In genomic region chr19:6243226-6243625, GRCm38 (mm10) we compare ENCODE assay signal across 14 mouse cellular contexts. TPM values are rescaled to one million over a fixed set of nuclear protein-coding genes. Genes with fewer than 3 reads are reported as not detected.
DNase-seq lines count a peak whose midpoint lies in the region; ATAC-seq and TF ChIP-seq lines count a peak whose summit lies in the region.
"Had no signal": no experiment of that assay in that cellular context is flagged by ENCODE, and none has a peak within 500 bp of the region (broad histone marks: within the 10 kb centered on the region; RNA-seq: fewer than 3 reads in every experiment).

No protein-coding gene starts in this region.

- no peak for TF ChIP-seq CTCF in liver, embryonic 14.5 days (IDR thresholded peaks at IDR 0.05; ENCODE audit: low read depth)

- no peak for DNase-seq in liver, embryonic 11.5 days (ENCODE audit: low spot score)
- DNase-seq in liver, result no peak
- DNase-seq in embryonic facial prominence, embryonic 10.5 days (ENCODE audit: low spot score), result no peak
- no peak for DNase-seq in forebrain, embryonic 14.5 days (ENCODE audit: low spot score)
- no peak for DNase-seq in liver, embryonic 14.5 days (ENCODE audit: low read depth in 3 of 3, low spot score in 3 of 3)
- no peak for DNase-seq in adrenal gland, adult (ENCODE audit: inconsistent age in 2 of 2, low spot score in 1 of 2)
- DNase-seq in kidney, adult 11 months, result no peak
- no peak for DNase-seq in frontal cortex, postnatal 14 days (ENCODE audit: low spot score in 2 of 2)
- DNase-seq: adrenal gland, adult 2 months had no signal

- H3K36me3 ChIP-seq in liver, embryonic 11.5 days (ENCODE audit: control insufficient read depth, insufficient read depth, low read length), result peaks cover 28% of the 10 kb centered on the region
- peaks cover 43% of the 10 kb centered on the region for H3K36me3 ChIP-seq in embryonic facial prominence, embryonic 10.5 days (replicated peaks)
- H3K36me3 ChIP-seq in forebrain, embryonic 14.5 days (ENCODE audit: control insufficient read depth, insufficient read depth, low read length), result peaks cover 23% of the 10 kb centered on the region
- peaks cover 14% of the 10 kb centered on the region for H3K36me3 ChIP-seq in liver, embryonic 14.5 days (replicated peaks; ENCODE audit: control insufficient read depth, insufficient read depth, low read depth)

- H3K9ac ChIP-seq in liver, embryonic 11.5 days (ENCODE audit: low read depth, low read length), result no peak overlapping the region
- 0 out of 2 replicates have a peak overlapping the region, but pooled peaks have one; percentile 21 for H3K9ac ChIP-seq in forebrain, embryonic 14.5 days (ENCODE audit: low read length)
- H3K9ac ChIP-seq in liver, embryonic 14.5 days (replicated peaks), result no peak overlapping the region

- no peak overlapping the region; the same call in 1 of the 2 replicates for H3K27ac ChIP-seq in liver, embryonic 11.5 days (ENCODE audit: low read depth, low read length)
- no peak overlapping the region for H3K27ac ChIP-seq in embryonic facial prominence, embryonic 10.5 days (replicated peaks)
- no peak overlapping the region for H3K27ac ChIP-seq in forebrain, embryonic 14.5 days (ENCODE audit: low read depth, low read length)
- H3K27ac ChIP-seq in liver, embryonic 14.5 days, result no peak overlapping the region
- H3K27ac ChIP-seq: hindbrain, embryonic 12.5 days; limb, embryonic 15.5 days had no signal

- WGBS in liver, embryonic 11.5 days, result 69% methylated on average over 5 of the region's 5 CpGs
- 81% methylated on average over 5 of the region's 5 CpGs for WGBS in embryonic facial prominence, embryonic 10.5 days
- 81% methylated on average over 5 of the region's 5 CpGs for WGBS in forebrain, embryonic 14.5 days
- 85% methylated on average over 5 of the region's 5 CpGs for WGBS in liver, embryonic 14.5 days (ENCODE audit: insufficient replicate concordance)

- TF ChIP-seq EP300 in liver, embryonic 14.5 days (IDR thresholded peaks at IDR 0.05; ENCODE audit: low read depth), result no peak

- peaks cover 29% of the 10 kb centered on the region for H3K4me1 ChIP-seq in liver, embryonic 11.5 days (replicated peaks; ENCODE audit: control insufficient read depth, insufficient read depth, low read length)
- peaks cover 15% of the 10 kb centered on the region for H3K4me1 ChIP-seq in embryonic facial prominence, embryonic 10.5 days
- H3K4me1 ChIP-seq in forebrain, embryonic 14.5 days (ENCODE audit: control insufficient read depth, insufficient read depth, low read length), result peaks cover 7% of the 10 kb centered on the region
- H3K4me1 ChIP-seq in liver, embryonic 14.5 days (replicated peaks; ENCODE audit: control insufficient read depth in 2 of 2, insufficient read depth in 2 of 2, low read length in 1 of 2), result peaks cover 24 to 26% of the 10 kb centered on the region in 2 experiments

- no peaks in the 10 kb centered on the region for H3K9me3 ChIP-seq in liver, embryonic 11.5 days (ENCODE audit: control insufficient read depth, low read length)
- H3K9me3 ChIP-seq in embryonic facial prominence, embryonic 10.5 days, result no peaks in the 10 kb centered on the region
- H3K9me3 ChIP-seq in forebrain, embryonic 14.5 days (replicated peaks; ENCODE audit: control insufficient read depth, low read length), result no peaks in the 10 kb centered on the region
- H3K9me3 ChIP-seq in liver, embryonic 14.5 days (ENCODE audit: control insufficient read depth, low read length), result no peaks in the 10 kb centered on the region
- H3K9me3 ChIP-seq: hindbrain, embryonic 12.5 days; limb, embryonic 15.5 days had no signal

- H3K27me3 ChIP-seq in liver, embryonic 11.5 days (replicated peaks; ENCODE audit: control insufficient read depth, insufficient read depth, low read length), result no peaks in the 10 kb centered on the region
- no peaks in the 10 kb centered on the region for H3K27me3 ChIP-seq in embryonic facial prominence, embryonic 10.5 days (replicated peaks; ENCODE audit: low read depth, poor library complexity, severe bottlenecking)
- H3K27me3 ChIP-seq in forebrain, embryonic 14.5 days (replicated peaks; ENCODE audit: control insufficient read depth, insufficient read depth, low read length), result no peaks in the 10 kb centered on the region
- no peaks in the 10 kb centered on the region for H3K27me3 ChIP-seq in liver, embryonic 14.5 days (ENCODE audit: control insufficient read depth, insufficient read depth, low read length)
- H3K27me3 ChIP-seq: hindbrain, embryonic 12.5 days; limb, embryonic 15.5 days had no signal

- peak overlapping the region; percentile 89; the same call in 1 of the 2 replicates for H3K4me3 ChIP-seq in liver, embryonic 11.5 days (ENCODE audit: low read depth, low read length)
- H3K4me3 ChIP-seq in embryonic facial prominence, embryonic 10.5 days, result peak overlapping the region; percentile 88; the same call in 1 of the 2 replicates
- H3K4me3 ChIP-seq in forebrain, embryonic 14.5 days (ENCODE audit: low read depth, low read length), result no peak overlapping the region
- no peak overlapping the region for H3K4me3 ChIP-seq in liver, embryonic 14.5 days (ENCODE audit: insufficient read depth in 1 of 2, low read depth in 2 of 2, low read length in 2 of 2)

- ATAC-seq in liver, embryonic 11.5 days (replicated peaks; ENCODE audit: low FRiP score), result no peak
- no peak for ATAC-seq in forebrain, embryonic 14.5 days
- no peak for ATAC-seq in liver, embryonic 14.5 days (ENCODE audit: insufficient read depth)

- peak overlapping the region; percentile 95 for H3K4me2 ChIP-seq in liver, embryonic 11.5 days
- H3K4me2 ChIP-seq in forebrain, embryonic 14.5 days (ENCODE audit: low read length), result peak overlapping the region; percentile 88; the same call in 1 of the 2 replicates
- peak overlapping the region; percentile 94 for H3K4me2 ChIP-seq in liver, embryonic 14.5 days (ENCODE audit: low read depth)

RNA-seq across cellular contexts. Expression of gene Atg2a, which starts 1.8 kb away (rescaled TPM):
- polyA plus RNA-seq in liver, embryonic 11.5 days (2014; fragmentation: Nextera tagmentation; extraction: Ambion mirVana), result 10.4 and 13.5 TPM in 2 replicates
- polyA plus RNA-seq in embryonic facial prominence, embryonic 10.5 days (2016; fragmentation: Nextera tagmentation; extraction: Ambion mirVana), result 12.5 and 13.6 TPM in 2 replicates
- 7.9 and 9.6 TPM in 2 replicates for polyA plus RNA-seq in forebrain, embryonic 14.5 days (2014; fragmentation: Nextera tagmentation; extraction: Ambion mirVana)
- polyA plus RNA-seq in liver, embryonic 14.5 days (2012; rRNA removed), result 5.0 and 5.4 TPM in 2 replicates
- polyA plus RNA-seq in liver, embryonic 14.5 days (2014; fragmentation: Nextera tagmentation; extraction: Ambion mirVana), result 4.1 and 4.4 TPM in 2 replicates

RNA-seq across cellular contexts. Expression of gene Ppp2r5b, which starts 7.6 kb away (rescaled TPM):
- 10.5 and 12.0 TPM in 2 replicates for polyA plus RNA-seq in liver, embryonic 11.5 days (2014; fragmentation: Nextera tagmentation; extraction: Ambion mirVana)
- 25.5 and 26.3 TPM in 2 replicates for polyA plus RNA-seq in embryonic facial prominence, embryonic 10.5 days (2016; fragmentation: Nextera tagmentation; extraction: Ambion mirVana)
- polyA plus RNA-seq in forebrain, embryonic 14.5 days (2014; fragmentation: Nextera tagmentation; extraction: Ambion mirVana), result 74.3 and 98.9 TPM in 2 replicates
- 3.2 TPM in 2 replicates for polyA plus RNA-seq in liver, embryonic 14.5 days (2012; rRNA removed)
- polyA plus RNA-seq in liver, embryonic 14.5 days (2014; fragmentation: Nextera tagmentation; extraction: Ambion mirVana), result 2.4 and 2.5 TPM in 2 replicates

RNA-seq across cellular contexts. Expression of gene Gpha2, which starts 17.0 kb away (rescaled TPM):
- polyA plus RNA-seq in liver, embryonic 11.5 days (2014; fragmentation: Nextera tagmentation; extraction: Ambion mirVana), result 0.70 TPM in 1 of 2 replicates, not detected in the other
- polyA plus RNA-seq in embryonic facial prominence, embryonic 10.5 days (2016; fragmentation: Nextera tagmentation; extraction: Ambion mirVana), result 0.98 and 1.3 TPM in 2 replicates
- polyA plus RNA-seq in forebrain, embryonic 14.5 days (2014; fragmentation: Nextera tagmentation; extraction: Ambion mirVana), result 0.30 TPM in 1 of 2 replicates, not detected in the other
- polyA plus RNA-seq in liver, embryonic 14.5 days (2012; rRNA removed), result not detected in 2 replicates
- polyA plus RNA-seq in liver, embryonic 14.5 days (2014; fragmentation: Nextera tagmentation; extraction: Ambion mirVana), result not detected in 2 replicates
- polyA plus RNA-seq: kidney, embryonic 14.5 days; macrophage had no signal

RNA-seq across cellular contexts. Expression of gene Ehd1, which starts 33.3 kb away (rescaled TPM):
- 96.5 and 105 TPM in 2 replicates for polyA plus RNA-seq in liver, embryonic 11.5 days (2014; fragmentation: Nextera tagmentation; extraction: Ambion mirVana)
- polyA plus RNA-seq in embryonic facial prominence, embryonic 10.5 days (2016; fragmentation: Nextera tagmentation; extraction: Ambion mirVana), result 81.8 and 83.5 TPM in 2 replicates
- 71.3 and 79.8 TPM in 2 replicates for polyA plus RNA-seq in forebrain, embryonic 14.5 days (2014; fragmentation: Nextera tagmentation; extraction: Ambion mirVana)
- polyA plus RNA-seq in liver, embryonic 14.5 days (2012; rRNA removed), result 65.3 and 81.6 TPM in 2 replicates
- 38.0 and 49.6 TPM in 2 replicates for polyA plus RNA-seq in liver, embryonic 14.5 days (2014; fragmentation: Nextera tagmentation; extraction: Ambion mirVana)

RNA-seq across cellular contexts. Expression of gene Majin, which starts 59.0 kb away (rescaled TPM):
- not detected in 2 replicates for polyA plus RNA-seq in liver, embryonic 11.5 days (2014; fragmentation: Nextera tagmentation; extraction: Ambion mirVana)
- polyA plus RNA-seq in embryonic facial prominence, embryonic 10.5 days (2016; fragmentation: Nextera tagmentation; extraction: Ambion mirVana), result not detected in 2 replicates
- polyA plus RNA-seq in forebrain, embryonic 14.5 days (2014; fragmentation: Nextera tagmentation; extraction: Ambion mirVana), result not detected in 2 replicates
- not detected in 2 replicates for polyA plus RNA-seq in liver, embryonic 14.5 days (2012; rRNA removed)
- polyA plus RNA-seq in liver, embryonic 14.5 days (2014; fragmentation: Nextera tagmentation; extraction: Ambion mirVana), result not detected in 2 replicates
- polyA plus RNA-seq: hindbrain, embryonic 12.5 days; kidney, embryonic 14.5 days; limb, embryonic 15.5 days; neural tube, embryonic 11.5 days had no signal

Comparison
In these comparisons a context has a peak if more than half of its experiments do, and no peak if none do; other contexts are left out.
1. H3K4me3 ChIP-seq: peak in liver, embryonic 11.5 days (single experiment) and embryonic facial prominence, embryonic 10.5 days (single experiment); none in forebrain, embryonic 14.5 days (single experiment) and liver, embryonic 14.5 days (0 of 2).
2. Peak in every context shown above with its lines, with median percentiles within 50 percentile points of each other: H3K4me2 ChIP-seq.